Mouse (Mus musculus) MEL (cell line): ENCODE measurements around the gene Glipr1. TPM values are rescaled to one million over a fixed set of nuclear protein-coding genes. Genes with fewer than 3 reads are reported as not detected.

ENCODE experiments used
- DNase-seq: peaks from one replicate; pipeline ENCODE4 v3.0.0; 2011; ENCODE audit warnings: low read depth, low spot score
- H3K27ac ChIP-seq: 2 replicates; pipeline ENCODE4 v1.5.1; 2012; ENCODE audit warnings: low read depth, mild to moderate bottlenecking, control low read depth, low read length, moderate library complexity; ENCODE audit not compliant: control insufficient read depth
- H3K27me3 ChIP-seq, 2 experiments: fragments of 150-350 bp in 1 of 2; sonication (generic) in 1 of 2; 2 replicates each; pipeline ENCODE4 v1.6.1; 2012; ENCODE audit warnings: low read length in 2 of 2, mild to moderate bottlenecking in 2 of 2, improper control_type of control experiment in 1 of 2, moderate library complexity in 1 of 2; ENCODE audit not compliant: insufficient read depth in 2 of 2, control insufficient read depth in 1 of 2
- H3K36me3 ChIP-seq, 2 experiments: 2 replicates each; pipeline ENCODE4 v1.6.1; 2012 to 2014; ENCODE audit warnings: low read length in 2 of 2, improper control_type of control experiment in 1 of 2, inconsistent platforms in 1 of 2, mild to moderate bottlenecking in 1 of 2; ENCODE audit not compliant: insufficient read depth in 2 of 2, control insufficient read depth in 1 of 2
- H3K4me1 ChIP-seq, 2 experiments: fragments of 150-350 bp in 1 of 2; sonication (generic) in 1 of 2; 2 replicates each; pipeline ENCODE4 v1.6.1; 2012; ENCODE audit warnings: low read length in 2 of 2, improper control_type of control experiment in 1 of 2, mild to moderate bottlenecking in 1 of 2; ENCODE audit not compliant: insufficient read depth in 2 of 2, control insufficient read depth in 1 of 2
- H3K4me3 ChIP-seq, 2 experiments: fragments of 150-350 bp in 1 of 2; sonication (generic) in 1 of 2; 2 replicates each; pipeline ENCODE4 v1.5.1; 2012; ENCODE audit warnings: low read depth in 2 of 2, low read length in 2 of 2, mild to moderate bottlenecking in 2 of 2, moderate library complexity in 2 of 2, control low read depth in 1 of 2, improper control_type of control experiment in 1 of 2; ENCODE audit not compliant: control insufficient read depth in 1 of 2, insufficient read depth in 1 of 2
- H3K79me2 ChIP-seq: 2 replicates; pipeline ENCODE4 v1.6.1; 2012; ENCODE audit warnings: mild to moderate bottlenecking, low read length, moderate library complexity; ENCODE audit not compliant: control insufficient read depth, poor library complexity, insufficient read depth
- H3K9ac ChIP-seq: 2 replicates; pipeline ENCODE4 v1.6.1; 2012; ENCODE audit warnings: low read depth, mild to moderate bottlenecking, control low read depth, low read length, moderate library complexity; ENCODE audit not compliant: control insufficient read depth, poor library complexity, severe bottlenecking
- H3K9me3 ChIP-seq: fragments of 150-350 bp; sonication (generic); replicated peaks from 2 replicates; pipeline ENCODE4 v1.6.1; 2012; ENCODE audit warnings: mild to moderate bottlenecking, low read length, improper control_type of control experiment, moderate library complexity; ENCODE audit not compliant: insufficient read depth
- CHD1 ChIP-seq: IDR thresholded peaks from 2 replicates; pipeline ENCODE4 v1.6.1; 2012; ENCODE audit warnings: low read depth, mild to moderate bottlenecking, inconsistent platforms, low read length, improper control_type of control experiment
- ELF1 ChIP-seq: IDR thresholded peaks from 2 replicates; pipeline ENCODE4 v1.6.1; 2014; ENCODE audit warnings: low read depth, mild to moderate bottlenecking, inconsistent platforms, low read length, improper control_type of control experiment, moderate library complexity
- EP300 ChIP-seq, 2 experiments: IDR thresholded peaks; 2 replicates each; pipeline ENCODE4 v1.6.1; 2011; ENCODE audit warnings: improper control_type of control experiment in 2 of 2, low read length in 2 of 2, low read depth in 1 of 2, mild to moderate bottlenecking in 1 of 2
- ETS1 ChIP-seq: IDR thresholded peaks from 2 replicates; pipeline ENCODE4 v1.6.1; 2012; ENCODE audit warnings: low read depth, mild to moderate bottlenecking, inconsistent platforms, low read length, improper control_type of control experiment, moderate library complexity
- GABPA ChIP-seq: IDR thresholded peaks from 2 replicates; pipeline ENCODE4 v1.6.1; 2012; ENCODE audit warnings: low read depth, mild to moderate bottlenecking, inconsistent platforms, low read length, improper control_type of control experiment, moderate library complexity
- GATA1 ChIP-seq: IDR thresholded peaks from 2 replicates; pipeline ENCODE4 v1.6.1; 2011; ENCODE audit warnings: low read depth, low read length, improper control_type of control experiment
- JUND ChIP-seq: IDR thresholded peaks from 2 replicates; pipeline ENCODE4 v1.6.1; 2011; ENCODE audit warnings: low read depth, mild to moderate bottlenecking, improper control_type of control experiment, low read length
- KAT2A ChIP-seq: conservative IDR thresholded peaks from 2 replicates; pipeline ENCODE4 v1.6.1; 2012; ENCODE audit warnings: low read depth, low read length, improper control_type of control experiment, inconsistent platforms
- MAFK ChIP-seq: IDR thresholded peaks from 2 replicates; pipeline ENCODE4 v1.6.1; 2011; ENCODE audit warnings: low read depth, mild to moderate bottlenecking, low read length, improper control_type of control experiment, borderline replicate concordance
- MAZ ChIP-seq: IDR thresholded peaks from 2 replicates; pipeline ENCODE4 v1.6.1; 2012; ENCODE audit warnings: low read depth, mild to moderate bottlenecking, inconsistent platforms, low read length, improper control_type of control experiment
- MYB ChIP-seq: IDR thresholded peaks from 2 replicates; pipeline ENCODE4 v1.6.1; 2011; ENCODE audit warnings: mild to moderate bottlenecking, low read depth, low read length, improper control_type of control experiment
- MYC ChIP-seq: IDR thresholded peaks from 2 replicates; pipeline ENCODE4 v1.6.1; 2011; ENCODE audit warnings: low read depth, mild to moderate bottlenecking, low read length, improper control_type of control experiment, moderate library complexity
- NELFE ChIP-seq: IDR thresholded peaks from 2 replicates; pipeline ENCODE4 v1.6.1; 2011; ENCODE audit warnings: low read depth, low read length, improper control_type of control experiment
- POLR2AphosphoS2 ChIP-seq: IDR thresholded peaks from 2 replicates; pipeline ENCODE4 v1.6.1; 2011; ENCODE audit warnings: low read length, improper control_type of control experiment
- POLR2AphosphoS5 ChIP-seq: IDR thresholded peaks from 2 replicates; pipeline ENCODE4 v1.6.1; 2012; ENCODE audit warnings: low read depth, borderline replicate concordance, mild to moderate bottlenecking, inconsistent platforms, low read length, moderate library complexity, mixed read lengths
- RAD21 ChIP-seq: IDR thresholded peaks from 2 replicates; pipeline ENCODE4 v1.6.1; 2011; ENCODE audit warnings: mild to moderate bottlenecking, low read depth, low read length, improper control_type of control experiment
- RCOR1 ChIP-seq: IDR thresholded peaks from 2 replicates; pipeline ENCODE4 v1.6.1; 2012; ENCODE audit warnings: low read depth, mild to moderate bottlenecking, inconsistent platforms, low read length, improper control_type of control experiment
- SIN3A ChIP-seq: IDR thresholded peaks from 2 replicates; pipeline ENCODE4 v1.6.1; 2012; ENCODE audit warnings: low read length, improper control_type of control experiment, inconsistent platforms
- USF1 ChIP-seq: IDR thresholded peaks from 2 replicates; pipeline ENCODE4 v1.6.1; 2014; ENCODE audit warnings: low read depth, mild to moderate bottlenecking, inconsistent platforms, low read length, improper control_type of control experiment, moderate library complexity
- USF2 ChIP-seq, 2 experiments: IDR thresholded peaks; 2 replicates each; pipeline ENCODE4 v1.6.1; 2011 to 2012; ENCODE audit warnings: improper control_type of control experiment in 2 of 2, low read length in 2 of 2, borderline replicate concordance in 1 of 2, inconsistent platforms in 1 of 2, low read depth in 1 of 2, mild to moderate bottlenecking in 1 of 2; ENCODE audit not compliant: insufficient read depth in 1 of 2
- ZC3H11A ChIP-seq: IDR thresholded peaks from 2 replicates; pipeline ENCODE4 v1.6.1; 2012; ENCODE audit warnings: low read depth, mild to moderate bottlenecking, inconsistent platforms, low read length, improper control_type of control experiment
- ZMIZ1 ChIP-seq: IDR thresholded peaks from 2 replicates; pipeline ENCODE4 v1.6.1; 2012; ENCODE audit warnings: low read depth, mild to moderate bottlenecking, inconsistent platforms, low read length, improper control_type of control experiment, moderate library complexity
- ZNF384 ChIP-seq: IDR thresholded peaks from 2 replicates; pipeline ENCODE4 v1.6.1; 2012; ENCODE audit warnings: low read depth, mild to moderate bottlenecking, inconsistent platforms, low read length, improper control_type of control experiment
- polyA plus RNA-seq, 2 experiments: library from polyadenylated mRNA; stranded (reverse) in 1 of 2; unstranded in 1 of 2; fragments of >175 nt in 1 of 2; fragments of >200 nt in 1 of 2; gene quantifications; 2 replicates each; pipeline versions ENCODE4 v1.2.1 to v1.2.4; 2012; ENCODE audit warnings: low replicate concordance in 2 of 2, low read depth in 1 of 2; ENCODE audit not compliant: insufficient read length in 2 of 2, insufficient read depth in 1 of 2, missing spikeins in 1 of 2
- total RNA-seq: library from RNA; depleted of rRNA; stranded (reverse); fragments of 300-350 nt; gene quantifications from 2 replicates; pipeline ENCODE4 v1.2.3, GENCODE M21; 2012

The Glipr1 gene
- total and polyA plus RNA-seq, 3 experiments, result 0.62 to 0.88 TPM; not detected in 1

GRCm38 (mm10) chr10:111996549-111996904, 5.9 kb downstream of the Glipr1 start:
- Histone ChIP-seq H3K27me3 (no peaks in the 10 kb centered on the region), H3K4me3 (no peak overlapping the region), H3K27ac (no peak overlapping the region), H3K36me3 (peaks cover 0 to 11% of the 10 kb centered on the region in 2 experiments; a peak in 2 of 4 replicates), H3K9me3 (no peaks in the 10 kb centered on the region), H3K9ac (no peak overlapping the region), H3K4me1 (peaks cover 6 to 14% of the 10 kb centered on the region in 2 experiments), H3K79me2 (no peaks in the 10 kb centered on the region)
- no peak for DNase-seq
- TF ChIP-seq RAD21, result no peak
- no peak for TF ChIP-seq ETS1
- no peak for TF ChIP-seq ZNF384
- TF ChIP-seq POLR2AphosphoS5, result no peak
- TF ChIP-seq KAT2A, result no peak
- no peak for TF ChIP-seq JUND
- no peak for TF ChIP-seq MYC
- TF ChIP-seq CHD1, result no peak
- TF ChIP-seq USF1, result no peak
- TF ChIP-seq USF2 (IDR thresholded peaks at IDR 0.05; ENCODE audit: borderline replicate concordance in 1 of 2, insufficient read depth in 1 of 2, low read depth in 1 of 2, low read length in 2 of 2), result no peak
- no peak for TF ChIP-seq NELFE
- no peak for TF ChIP-seq POLR2AphosphoS2
- no peak for TF ChIP-seq MAZ
- no peak for TF ChIP-seq RCOR1
- no peak for TF ChIP-seq ZMIZ1
- TF ChIP-seq ZC3H11A, result no peak
- TF ChIP-seq ELF1, result no peak
- no peak for TF ChIP-seq GATA1

DNA sequence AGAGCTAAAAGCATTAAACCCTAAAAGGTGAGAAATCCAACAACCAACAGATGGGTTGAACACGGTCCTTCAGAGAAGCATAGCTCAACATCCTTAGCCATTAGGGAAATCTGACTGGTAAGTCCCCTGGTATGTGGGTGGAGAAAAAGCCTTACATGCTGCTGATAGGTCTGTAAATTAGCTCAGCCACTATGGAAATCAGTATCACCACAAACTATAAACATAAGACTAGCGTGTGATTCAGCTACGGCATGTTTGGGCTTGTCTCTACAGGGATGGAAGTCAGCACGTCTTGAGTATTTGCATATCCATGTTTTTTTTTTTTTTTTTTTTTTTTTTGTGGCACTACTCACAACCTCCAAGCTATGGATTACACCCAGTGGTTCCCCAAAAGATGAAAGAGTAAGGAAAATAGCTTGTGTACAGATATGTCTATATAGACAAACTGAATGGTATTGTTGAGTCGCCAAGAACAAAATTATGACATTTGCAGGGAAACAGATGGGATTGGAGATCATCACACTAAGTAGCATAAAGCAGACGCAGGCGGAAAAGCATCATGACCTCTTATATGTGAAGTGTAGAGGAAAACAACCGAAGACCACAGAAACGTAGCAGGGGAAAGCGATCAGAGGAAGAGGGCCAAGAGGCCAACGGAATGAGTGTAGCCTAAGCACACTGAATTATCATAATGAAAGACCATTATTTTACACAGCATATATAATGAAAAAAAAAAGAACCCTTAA, 6.5 kb downstream of the Glipr1 start:
- DNase-seq, result no peak
- no peak overlapping the region for H3K27ac ChIP-seq
- H3K4me3 ChIP-seq, result no peak overlapping the region
- no peak for TF ChIP-seq MYB
- no peak for TF ChIP-seq SIN3A
- no peak for TF ChIP-seq EP300 (IDR thresholded peaks at IDR 0.05; ENCODE audit: low read depth in 1 of 2, low read length in 2 of 2)
- TF ChIP-seq GABPA, result no peak
- no peak for TF ChIP-seq ZC3H11A
- TF ChIP-seq POLR2AphosphoS5, result no peak
- TF ChIP-seq MAFK, result no peak
- TF ChIP-seq KAT2A, result no peak
- no peak for TF ChIP-seq RCOR1
- no peak for TF ChIP-seq USF1
- TF ChIP-seq GATA1, result no peak
- H3K9me3 ChIP-seq, result no peaks in the 10 kb centered on the region
- no peak overlapping the region for H3K9ac ChIP-seq
- no peaks in the 10 kb centered on the region for H3K27me3 ChIP-seq
- H3K36me3 ChIP-seq, result peaks cover 0 to 8% of the 10 kb centered on the region in 2 experiments; a peak in 2 of 4 replicates
- H3K79me2 ChIP-seq, result no peaks in the 10 kb centered on the region
- peaks cover 3 to 11% of the 10 kb centered on the region in 2 experiments for H3K4me1 ChIP-seq
